Mouse (Mus musculus) myocyte (in vitro differentiated cells): ENCODE results near the gene Rnf114.

Source experiments
- CEBPB ChIP-seq: IDR thresholded peaks from 2 replicates; pipeline ENCODE4 v1.6.1; 2011; ENCODE audit warnings: mild to moderate bottlenecking, moderate library complexity; ENCODE audit not compliant: poor library complexity, insufficient read depth, severe bottlenecking
- E2F4 ChIP-seq: IDR thresholded peaks from one replicate; pipeline ENCODE4 v1.6.1; 2011; ENCODE audit warnings: mild to moderate bottlenecking, control low read depth, moderate library complexity; ENCODE audit not compliant: insufficient read depth
- MAX ChIP-seq: IDR thresholded peaks from one replicate; pipeline ENCODE4 v1.6.1; 2011; ENCODE audit warnings: low read depth, mild to moderate bottlenecking, control low read depth
- MYOD1 ChIP-seq, 3 experiments: IDR thresholded peaks; one replicate each; pipeline ENCODE4 v1.6.1; 2011; ENCODE audit warnings: control low read depth in 2 of 3, low read depth in 2 of 3, mild to moderate bottlenecking in 2 of 3, moderate library complexity in 1 of 3; ENCODE audit not compliant: insufficient read length in 2 of 3, control insufficient read depth in 1 of 3
- MYOG ChIP-seq, 3 experiments: IDR thresholded peaks; one replicate each; pipeline ENCODE4 v1.6.1; 2011; ENCODE audit warnings: control low read depth in 2 of 3, low read depth in 2 of 3, mild to moderate bottlenecking in 2 of 3; ENCODE audit not compliant: insufficient read length in 2 of 3, control insufficient read depth in 1 of 3, insufficient read depth in 1 of 3
- POLR2A ChIP-seq: IDR thresholded peaks from one replicate; pipeline ENCODE4 v1.6.1; 2011; ENCODE audit warnings: low read depth, mild to moderate bottlenecking, control low read depth, moderate library complexity; ENCODE audit not compliant: insufficient read length
- POLR2AphosphoS2 ChIP-seq: IDR thresholded peaks from one replicate; pipeline ENCODE4 v1.6.1; 2011; ENCODE audit warnings: low read depth, control low read depth; ENCODE audit not compliant: insufficient read length
- REST ChIP-seq: IDR thresholded peaks from one replicate; pipeline ENCODE4 v1.6.1; 2011; ENCODE audit warnings: mild to moderate bottlenecking, control low read depth, moderate library complexity; ENCODE audit not compliant: insufficient read depth, insufficient read length
- SRF ChIP-seq: IDR thresholded peaks from one replicate; pipeline ENCODE4 v1.6.1; 2011; ENCODE audit warnings: low read depth; ENCODE audit not compliant: control insufficient read depth, insufficient read length
- TCF12 ChIP-seq: IDR thresholded peaks from one replicate; pipeline ENCODE4 v1.6.1; 2011; ENCODE audit warnings: mild to moderate bottlenecking, control low read depth; ENCODE audit not compliant: poor library complexity, insufficient read depth, severe bottlenecking
- TCF3 ChIP-seq: IDR thresholded peaks from one replicate; pipeline ENCODE4 v1.6.1; 2011; ENCODE audit warnings: low read depth, control low read depth; ENCODE audit not compliant: insufficient read length
- USF1 ChIP-seq: IDR thresholded peaks from one replicate; pipeline ENCODE4 v1.6.1; 2011; ENCODE audit warnings: low read depth, mild to moderate bottlenecking, control low read depth, moderate library complexity

- no peak for TF ChIP-seq MYOD1 (IDR thresholded peaks at IDR 0.05; ENCODE audit: control insufficient read depth in 1 of 3, insufficient read length in 2 of 3, low read depth in 2 of 3)
- no peak for TF ChIP-seq MAX
- TF ChIP-seq CEBPB = no peak
- TF ChIP-seq POLR2A = no peak
- no peak for TF ChIP-seq TCF12
- no peak for TF ChIP-seq E2F4
- TF ChIP-seq SRF = no peak
- no peak for TF ChIP-seq USF1
- TF ChIP-seq MYOG (IDR thresholded peaks at IDR 0.05; ENCODE audit: control insufficient read depth in 1 of 3, insufficient read depth in 1 of 3, insufficient read length in 2 of 3, low read depth in 2 of 3) = no peak
- TF ChIP-seq POLR2AphosphoS2 = no peak
- no peak for TF ChIP-seq REST
- no peak for TF ChIP-seq TCF3
Observed at GRCm38 (mm10) chr2:167485501-167486377, 6.7 kb upstream of the Rnf114 start.
